Mouse (Mus musculus): ENCODE results near the gene Vmn1r220.
"Not testable (repeated sequence)": the region's sequence is repeated elsewhere in the genome, so short reads cannot be mapped to it uniquely, and the experiment has no call there.

Vmn1r220 gene

DNA sequence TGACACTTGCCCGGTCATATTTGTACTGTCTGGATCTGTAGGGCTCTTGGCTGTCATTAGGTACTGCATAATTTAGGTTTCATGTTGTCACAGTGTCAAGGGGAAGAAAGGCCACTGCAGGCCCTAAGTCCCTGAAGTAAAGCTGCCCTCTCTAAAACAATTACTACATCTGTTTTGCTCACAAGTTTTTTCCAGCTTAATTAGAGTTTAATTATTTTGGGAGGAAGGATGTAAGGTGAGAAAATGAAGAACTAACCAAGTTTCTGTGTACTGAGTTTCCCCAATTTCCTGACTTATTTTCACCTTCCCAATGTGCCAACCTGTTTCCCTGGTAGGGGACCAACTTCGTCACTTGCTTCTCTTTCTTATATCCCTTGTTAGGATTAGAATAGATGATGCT, at the start of gene Vmn1r220:
Vmn1r220 (minus strand) TSS at position 101 of the 400 bp plus-strand sequence.
- CTCF ChIA-PET = no interaction called here

DNA sequence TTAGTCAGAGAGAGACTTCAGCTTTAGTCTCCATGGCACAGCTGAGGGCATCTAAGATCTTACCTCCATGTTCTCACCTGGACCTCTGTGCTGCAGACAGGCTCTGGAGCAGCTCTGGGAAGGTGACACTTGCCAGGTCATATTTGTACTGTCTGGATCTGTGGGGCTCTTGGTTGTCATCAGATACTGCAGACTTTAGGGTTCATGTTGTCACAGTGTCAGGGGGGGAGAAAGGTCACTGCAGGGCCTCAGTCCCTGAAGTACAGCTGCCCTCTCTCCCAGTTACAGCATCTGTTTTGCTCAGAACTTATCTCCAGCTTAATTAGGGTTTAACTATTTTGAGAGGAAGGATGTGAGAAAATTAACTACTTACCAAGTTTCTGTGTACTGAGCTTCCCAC, 48.1 kb upstream of the Vmn1r220 start, which contains the start of gene Vmn1r222:
Vmn1r222 (minus strand) TSS at position 101 of the 400 bp plus-strand sequence.
- CTCF ChIA-PET = not testable (repeated sequence)

DNA sequence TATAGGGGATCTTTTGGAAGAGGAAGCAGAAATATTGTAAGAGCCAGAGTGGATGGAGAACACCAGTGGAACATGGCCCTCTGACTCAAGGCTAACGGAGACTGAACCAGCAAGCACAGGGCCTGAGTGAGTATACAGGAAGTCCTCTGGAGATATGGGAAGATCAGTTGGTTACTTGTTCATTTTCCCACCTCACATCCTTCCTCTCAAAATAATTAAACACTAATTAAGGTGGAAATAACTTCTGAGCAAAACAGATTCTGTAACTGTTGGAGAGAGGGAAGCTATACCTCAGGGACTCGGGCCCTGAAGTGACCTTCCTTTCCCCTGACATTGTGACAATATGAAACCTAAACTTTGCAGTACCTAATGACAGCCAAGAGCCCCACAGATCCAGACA, 26.1 kb upstream of the Vmn1r220 start, which contains the start of gene Vmn1r221:
Vmn1r221 (plus strand) TSS at position 301 of the 400 bp plus-strand sequence.
- CTCF ChIA-PET = not testable (repeated sequence)

DNA sequence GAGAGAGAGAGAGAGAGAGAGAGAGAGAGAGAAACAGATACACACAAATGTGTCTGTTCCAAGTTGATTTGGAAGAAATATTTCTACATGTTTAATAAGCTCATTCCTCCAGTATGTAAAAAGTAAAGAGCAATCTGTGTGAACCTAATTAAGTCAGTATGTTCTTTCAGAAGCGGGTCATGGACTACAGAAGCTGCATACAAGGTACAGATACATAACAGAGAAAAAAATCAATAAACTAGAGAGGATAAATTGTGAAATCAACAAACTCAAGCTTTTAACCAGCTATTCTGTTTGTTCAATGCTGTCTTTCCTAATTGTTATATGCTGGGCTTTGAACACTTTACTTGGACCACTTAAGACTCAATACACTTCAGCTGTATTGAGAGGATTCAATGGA, 16.1 kb upstream of the Vmn1r220 start:
- CTCF ChIA-PET = not testable (repeated sequence)

DNA sequence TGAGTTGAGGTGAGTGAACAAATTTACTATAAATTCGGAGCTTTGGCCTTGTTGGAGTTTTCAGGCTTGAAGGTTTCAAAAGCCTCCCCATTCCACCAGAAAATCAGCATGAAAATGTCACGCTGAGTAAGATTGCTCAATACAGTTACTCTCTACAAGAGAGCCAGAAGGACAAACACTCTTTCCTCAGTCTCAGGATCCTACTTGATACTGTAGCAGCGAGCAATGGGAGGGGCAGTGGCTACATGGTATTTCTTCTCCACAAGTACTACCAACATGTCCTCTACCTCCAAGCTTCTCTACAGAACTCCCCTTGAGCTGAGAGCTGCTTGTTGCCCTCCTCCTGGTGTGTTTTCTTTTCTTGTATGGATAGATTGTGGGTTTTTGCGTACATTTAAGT, 21.3 kb downstream of the Vmn1r220 start:
- CTCF ChIA-PET = not testable (repeated sequence)

DNA sequence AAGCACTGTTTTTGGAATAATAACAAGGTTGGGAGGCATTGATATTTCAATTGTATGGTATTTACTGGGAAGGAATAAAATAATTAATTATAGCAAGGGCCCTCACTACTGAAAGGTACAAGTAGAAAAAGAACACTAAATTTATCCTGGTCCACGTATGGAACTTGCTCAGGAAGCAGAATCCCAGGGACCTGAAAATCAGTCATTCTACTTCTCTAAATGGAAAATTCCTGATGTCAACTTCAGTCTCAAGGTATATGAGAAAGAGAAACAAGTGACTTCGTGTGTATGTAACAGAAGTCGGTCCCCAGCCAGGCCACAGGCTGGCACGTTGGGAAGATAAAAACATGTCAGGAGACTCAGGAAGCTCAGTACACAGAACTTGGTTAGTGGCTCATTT, 28.8 kb downstream of the Vmn1r220 start, which contains the start of gene Vmn1r219:
Vmn1r219 (plus strand) TSS at position 301 of the 400 bp plus-strand sequence.
- CTCF ChIA-PET = no interaction called here

DNA sequence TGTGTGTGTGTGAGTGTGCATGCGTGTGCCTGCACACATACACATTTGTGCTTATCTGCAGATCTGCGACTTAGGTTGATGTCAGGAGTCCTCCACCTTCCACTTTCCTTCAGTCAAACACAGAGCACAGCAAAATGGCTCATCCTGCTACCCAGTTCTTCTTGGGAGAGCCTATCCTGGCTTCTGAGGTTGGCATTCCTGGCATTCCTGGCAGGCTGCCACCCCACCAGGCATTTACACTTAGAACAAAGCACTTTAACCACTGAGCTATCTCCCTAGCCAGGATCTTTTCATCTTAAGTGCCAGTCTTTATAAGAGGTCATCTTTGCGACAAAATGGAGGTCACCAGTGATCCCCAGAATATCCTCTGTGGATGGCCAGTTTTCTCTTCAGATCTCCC, 29.9 kb downstream of the Vmn1r220 start:
- CTCF ChIA-PET = no interaction called here

DNA sequence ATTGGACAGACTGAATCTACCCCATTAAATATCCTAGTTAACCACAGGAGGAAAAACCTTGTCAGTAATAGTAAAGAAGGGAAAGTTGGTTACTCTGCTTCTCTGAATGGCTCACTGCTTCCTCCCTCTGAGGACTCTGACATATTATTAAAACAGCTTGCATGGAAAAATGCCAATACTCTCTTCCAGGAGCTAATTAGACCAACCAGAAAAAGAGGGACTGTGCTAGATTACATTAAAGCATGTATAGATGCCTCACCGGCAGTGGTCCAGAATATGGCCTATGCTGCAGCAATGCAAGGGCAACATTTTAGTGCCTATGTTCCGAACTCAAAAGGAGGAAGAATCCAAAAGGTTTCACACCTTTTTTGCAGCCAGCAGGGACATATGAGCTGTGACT, 48.9 kb downstream of the Vmn1r220 start:
- CTCF ChIA-PET = no interaction called here

DNA sequence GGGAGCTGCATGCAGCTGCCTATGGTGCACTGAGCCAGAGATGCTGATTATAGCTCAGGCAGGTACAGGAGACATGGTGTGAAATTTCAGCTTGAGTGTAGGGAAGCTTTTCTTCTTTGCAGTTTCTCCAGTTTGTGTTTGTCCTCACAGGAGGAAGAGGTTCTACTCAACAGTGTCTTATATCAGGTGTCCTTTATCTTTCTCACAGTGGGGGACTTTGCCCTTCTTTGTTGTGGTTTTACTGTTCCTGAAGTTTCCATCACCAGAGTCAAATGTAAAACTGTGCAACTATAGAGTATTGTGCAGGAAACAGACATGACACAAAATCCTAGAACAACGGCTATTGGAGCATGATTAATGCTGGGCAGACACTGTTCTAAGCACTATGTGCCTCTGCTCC, 54.3 kb downstream of the Vmn1r220 start:
- CTCF ChIA-PET = no interaction called here

DNA sequence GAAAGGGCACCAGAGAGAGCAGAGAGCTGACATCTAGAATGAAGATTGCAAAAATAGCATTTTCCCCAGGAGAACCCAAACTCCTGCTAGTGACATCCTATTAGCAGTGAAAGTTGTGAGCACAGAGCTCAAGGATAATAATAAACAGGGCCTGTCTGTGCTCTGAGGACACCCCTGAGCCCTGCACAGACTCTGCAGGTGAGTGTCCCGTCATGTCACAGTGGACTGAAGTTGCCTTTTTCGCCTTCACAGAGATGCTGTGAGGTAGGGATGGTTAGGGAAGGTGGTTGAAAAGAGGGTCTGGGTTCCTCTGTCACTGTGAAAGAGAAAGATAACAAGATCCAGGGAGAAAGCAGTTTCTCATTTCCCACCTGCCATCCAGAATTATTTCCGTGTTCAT, 54.7 kb downstream of the Vmn1r220 start, which contains the start of gene Vmn1r218:
Vmn1r218 (plus strand) TSS at position 57 of the 400 bp plus-strand sequence.
- CTCF ChIA-PET = no interaction called here
